Mouse (Mus musculus) effector memory CD4-positive, alpha-beta T cell, adult 7 months (primary cell): ENCODE results near the gene Megf9. TPM values are rescaled to one million over a fixed set of nuclear protein-coding genes. Genes with fewer than 3 reads are reported as not detected.

Experiments
- polyA plus RNA-seq: library from polyadenylated mRNA; unstranded; fragments of 100-300 nt; shearing (Covaris generic); gene quantifications from one replicate; pipeline ENCODE4 v1.2.1, GENCODE M21; 2017

Gene Megf9
- polyA plus RNA-seq = 3.0 TPM

DNA sequence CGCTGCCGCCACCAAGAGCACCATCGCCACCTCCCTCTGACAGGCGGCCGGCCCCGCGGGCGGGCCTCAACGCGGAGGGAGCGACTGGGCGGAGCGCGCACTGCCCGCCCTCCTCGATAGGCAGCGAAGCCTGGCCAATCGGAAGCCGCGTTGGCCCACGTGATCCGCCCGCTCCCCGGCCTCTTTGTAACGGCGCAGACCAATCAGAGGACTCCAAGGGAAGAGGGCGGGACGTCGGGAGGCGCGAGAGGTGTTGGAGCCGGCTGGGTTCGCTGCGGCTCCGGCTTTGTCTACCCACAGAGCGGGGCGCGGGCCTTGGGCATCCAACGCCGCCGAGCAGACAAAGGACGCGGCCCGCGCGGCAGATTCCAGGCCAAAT is at the start of gene Megf9:
TSS of gene Megf9 (minus strand) at position 105 of the 379 bp plus-strand sequence.

DNA sequence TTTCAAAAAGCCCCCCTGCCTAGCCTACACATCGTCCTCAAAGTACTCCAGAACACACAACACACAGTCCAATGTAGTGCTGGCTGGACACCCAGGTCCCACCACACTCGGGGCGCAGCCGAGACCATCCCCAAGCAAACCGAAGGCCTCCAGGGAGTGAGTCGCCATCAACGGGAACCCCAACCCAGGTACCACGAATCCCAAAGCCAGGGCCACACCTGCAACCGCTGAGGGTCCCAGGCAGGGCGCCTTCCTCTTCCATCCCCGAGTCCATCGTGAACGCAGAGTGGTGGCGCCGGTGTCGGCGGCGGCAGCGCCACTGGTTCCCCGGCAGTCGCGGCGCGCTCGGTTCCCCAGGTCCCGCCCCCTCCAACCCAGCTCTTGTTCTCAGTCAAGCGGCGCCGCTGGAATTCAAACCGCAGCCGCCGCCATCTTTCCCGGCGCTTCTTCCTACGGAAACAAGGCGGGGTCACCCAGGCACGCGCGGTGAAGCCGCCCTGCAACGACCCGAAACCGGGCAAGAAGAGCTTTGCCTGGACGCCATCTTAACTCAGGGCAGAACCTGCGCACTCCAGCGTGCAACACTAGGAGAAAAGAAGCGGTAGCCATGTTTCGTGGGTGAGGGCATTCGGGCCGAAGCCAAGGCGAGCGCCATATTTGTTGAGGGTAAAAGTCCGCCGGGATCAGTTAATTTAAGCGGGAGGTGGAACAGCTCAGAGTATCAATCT is 124.6 kb downstream of the Megf9 start, which contains the start of gene Cdk5rap2:
TSS of gene Cdk5rap2 (minus strand) at position 450 of the 728 bp plus-strand sequence.

Other genes with a start within 250 kb of the Megf9 start
- gene Cdk5rap2, start 124.6 kb downstream of the Megf9 start, polyA plus RNA-seq = 20.0 TPM